ENCODE assay signal across 10 mouse cellular contexts in genomic region chr17:37044651-37045244, GRCm38 (mm10). TPM values are rescaled to one million over a fixed set of nuclear protein-coding genes. Genes with fewer than 3 reads are reported as not detected.
DNase-seq lines count a peak whose midpoint lies in the region; ATAC-seq and TF ChIP-seq lines count a peak whose summit lies in the region.
"Had no signal": no experiment of that assay in that cellular context is flagged by ENCODE, and none has a peak within 500 bp of the region (broad histone marks: within the 10 kb centered on the region; RNA-seq: fewer than 3 reads in every experiment).

No protein-coding gene starts in this region.

- DNase-seq in left cerebral cortex, adult 2 months (ENCODE audit: extremely low spot score in 1 of 2, low spot score in 2 of 2): no peak
- no peak for DNase-seq in left cerebral cortex, postnatal 14 days (ENCODE audit: low spot score in 2 of 2)
- no peak for DNase-seq in right cerebral cortex, adult 2 months (ENCODE audit: low spot score in 2 of 2)
- no peak for DNase-seq in ovary, postnatal 10 days (ENCODE audit: low spot score)
- DNase-seq in kidney, adult 2 months: no peak
- DNase-seq: adrenal gland, postnatal 14 days had no signal

- TF ChIP-seq CTCF in left cerebral cortex, adult 2 months (IDR thresholded peaks at IDR 0.05): no peak
- TF ChIP-seq CTCF in kidney, adult 2 months (conservative IDR thresholded peaks at IDR 0.05; ENCODE audit: insufficient read depth, insufficient read length, low read depth, low read length): no peak

- H3K9ac ChIP-seq in forebrain, embryonic 12.5 days: peak overlapping the region; percentile 96
- H3K9ac ChIP-seq in limb, embryonic 15.5 days: no peak overlapping the region
- peak overlapping the region; percentile 98 for H3K9ac ChIP-seq in neural tube, embryonic 15.5 days (replicated peaks)

- WGBS in forebrain, embryonic 12.5 days: 82% methylated on average over 7 of the region's 7 CpGs
- 57% methylated on average over 7 of the region's 7 CpGs for WGBS in limb, embryonic 15.5 days
- 73% methylated on average over 7 of the region's 7 CpGs for WGBS in neural tube, embryonic 15.5 days
- 67% methylated on average over 7 of the region's 7 CpGs for WGBS in kidney, adult 2 months

- H3K9me3 ChIP-seq in forebrain, embryonic 12.5 days: no peaks in the 10 kb centered on the region
- H3K9me3 ChIP-seq in limb, embryonic 15.5 days: no peaks in the 10 kb centered on the region
- H3K9me3 ChIP-seq in neural tube, embryonic 15.5 days (replicated peaks): no peaks in the 10 kb centered on the region

- H3K4me1 ChIP-seq in forebrain, embryonic 12.5 days: peaks cover 29% of the 10 kb centered on the region
- peaks cover 27% of the 10 kb centered on the region for H3K4me1 ChIP-seq in limb, embryonic 15.5 days
- H3K4me1 ChIP-seq in neural tube, embryonic 15.5 days: peaks cover 33% of the 10 kb centered on the region
- no peaks in the 10 kb centered on the region for H3K4me1 ChIP-seq in kidney, adult 2 months (ENCODE audit: control insufficient read depth, insufficient read depth, low read length)

- no peak for TF ChIP-seq POLR2A in kidney, adult 2 months (IDR thresholded peaks at IDR 0.05; ENCODE audit: low read depth, low read length)

- peak overlapping the region; percentile 88 for H3K4me2 ChIP-seq in forebrain, embryonic 12.5 days
- peak overlapping the region; percentile 94 for H3K4me2 ChIP-seq in limb, embryonic 15.5 days
- H3K4me2 ChIP-seq in neural tube, embryonic 15.5 days: peak overlapping the region; percentile 84

- H3K27ac ChIP-seq in left cerebral cortex, adult 2 months: peak overlapping the region; percentile 97
- H3K27ac ChIP-seq in forebrain, embryonic 12.5 days: peak overlapping the region; percentile 91
- peak overlapping the region; percentile 87; the same call in 1 of the 2 replicates for H3K27ac ChIP-seq in limb, embryonic 15.5 days
- peak overlapping the region; percentile 97 for H3K27ac ChIP-seq in neural tube, embryonic 15.5 days (replicated peaks)
- H3K27ac ChIP-seq in kidney, adult 2 months (ENCODE audit: insufficient read depth, low read depth, low read length): no peak overlapping the region

- peaks cover 12% of the 10 kb centered on the region for H3K27me3 ChIP-seq in forebrain, embryonic 12.5 days
- H3K27me3 ChIP-seq in limb, embryonic 15.5 days: peaks cover 4% of the 10 kb centered on the region
- H3K27me3 ChIP-seq in neural tube, embryonic 15.5 days (replicated peaks): no peaks in the 10 kb centered on the region
- no peaks in the 10 kb centered on the region for H3K27me3 ChIP-seq in kidney, adult 2 months (replicated peaks; ENCODE audit: control insufficient read depth, insufficient read depth, low read length)

- peak overlapping the region; percentile 83 for H3K4me3 ChIP-seq in left cerebral cortex, adult 2 months
- H3K4me3 ChIP-seq in forebrain, embryonic 12.5 days (replicated peaks): peak overlapping the region; percentile 86
- H3K4me3 ChIP-seq in limb, embryonic 15.5 days: peak overlapping the region; percentile 80; the same call in 1 of the 2 replicates
- peak overlapping the region; percentile 90 for H3K4me3 ChIP-seq in neural tube, embryonic 15.5 days (replicated peaks)
- H3K4me3 ChIP-seq in kidney, adult 2 months (ENCODE audit: insufficient read depth, low read depth, low read length): no peak overlapping the region

- no peak for ATAC-seq in forebrain, embryonic 12.5 days (ENCODE audit: low FRiP score)
- ATAC-seq in limb, embryonic 15.5 days (ENCODE audit: insufficient number of reproducible peaks, low FRiP score, low TSS enrichment, low read depth): no peak
- no peak for ATAC-seq in neural tube, embryonic 15.5 days (ENCODE audit: low FRiP score)

- H3K36me3 ChIP-seq in forebrain, embryonic 12.5 days (replicated peaks): no peaks in the 10 kb centered on the region
- H3K36me3 ChIP-seq in limb, embryonic 15.5 days: no peaks in the 10 kb centered on the region
- H3K36me3 ChIP-seq in neural tube, embryonic 15.5 days: no peaks in the 10 kb centered on the region
- H3K36me3 ChIP-seq in kidney, adult 2 months (ENCODE audit: control insufficient read depth, insufficient read depth, low read length): no peaks in the 10 kb centered on the region

- intact Hi-C loops in left cerebral cortex, adult 2 months (cut with DNase I): loop anchor here (2.0 to 10.0 kb wide), 2 partner anchors 16 to 770 kb away; partner anchors contain the start of gene Trim39
- intact Hi-C loops in left cerebral cortex, postnatal 14 days (cut with DNase I): loop anchor here (5.0 kb wide), 1 partner anchor 87 kb away; the partner anchor contains the start of genes Znrd1 and Znrd1as

RNA-seq across cellular contexts. Expression of gene Gabbr1, which starts 1.0 kb away (rescaled TPM):
- total RNA-seq in left cerebral cortex, adult 2 months (2021): 100 to 1,000 TPM; 687 to 720 TPM
- 100 to 1,000 TPM; 629 to 637 TPM for total RNA-seq in left cerebral cortex, postnatal 14 days (2021)
- 31.7 and 32.6 TPM in 2 replicates for polyA plus RNA-seq in forebrain, embryonic 12.5 days (2016; fragmentation: Nextera tagmentation; extraction: Ambion mirVana)
- 8.1 and 8.7 TPM in 2 replicates for polyA plus RNA-seq in limb, embryonic 15.5 days (2015; fragmentation: Nextera tagmentation; extraction: Ambion mirVana)
- polyA plus RNA-seq in neural tube, embryonic 15.5 days (2015; fragmentation: Nextera tagmentation; extraction: Ambion mirVana): 77.9 and 90.1 TPM in 2 replicates
- polyA plus RNA-seq in kidney, adult 2 months (2012; rRNA removed): 21.0 TPM in 2 replicates

RNA-seq across cellular contexts. Expression of gene Mog, which starts 21.6 kb away (rescaled TPM):
- 10 to 100 TPM; 29.1 to 29.2 TPM for total RNA-seq in left cerebral cortex, adult 2 months (2021)
- 10 to 100 TPM; 23.9 to 46.1 TPM for total RNA-seq in left cerebral cortex, postnatal 14 days (2021)
- polyA plus RNA-seq in forebrain, embryonic 12.5 days (2016; fragmentation: Nextera tagmentation; extraction: Ambion mirVana): 1.1 and 1.2 TPM in 2 replicates
- polyA plus RNA-seq in limb, embryonic 15.5 days (2015; fragmentation: Nextera tagmentation; extraction: Ambion mirVana): 0.14 TPM in 1 of 2 replicates, not detected in the other
- 1.5 and 2.0 TPM in 2 replicates for polyA plus RNA-seq in neural tube, embryonic 15.5 days (2015; fragmentation: Nextera tagmentation; extraction: Ambion mirVana)
- polyA plus RNA-seq in kidney, adult 2 months (2012; rRNA removed): not detected in 2 replicates
- total RNA-seq: adrenal gland, postnatal 14 days had no signal

RNA-seq across cellular contexts. Expression of gene Olfr90, which starts 43.6 kb away (rescaled TPM):
- total RNA-seq in left cerebral cortex, adult 2 months (2021): under 1 TPM in 1 of 2 experiments, not detected in 1; 0.12 TPM
- total RNA-seq in left cerebral cortex, postnatal 14 days (2021): under 1 TPM in 1 of 2 experiments, not detected in 1; 0.13 TPM
- polyA plus RNA-seq in forebrain, embryonic 12.5 days (2016; fragmentation: Nextera tagmentation; extraction: Ambion mirVana): 0.06 and 0.15 TPM in 2 replicates
- not detected in 2 replicates for polyA plus RNA-seq in limb, embryonic 15.5 days (2015; fragmentation: Nextera tagmentation; extraction: Ambion mirVana)
- polyA plus RNA-seq in neural tube, embryonic 15.5 days (2015; fragmentation: Nextera tagmentation; extraction: Ambion mirVana): 0.06 TPM in 1 of 2 replicates, not detected in the other
- not detected in 2 replicates for polyA plus RNA-seq in kidney, adult 2 months (2012; rRNA removed)
- total RNA-seq: adrenal gland, postnatal 14 days; layer of hippocampus, adult 18-20 months had no signal

RNA-seq across cellular contexts. Expression of gene Zfp57, which starts 43.8 kb away (rescaled TPM):
- 10 to 100 TPM; 16.7 to 17.8 TPM for total RNA-seq in left cerebral cortex, adult 2 months (2021)
- total RNA-seq in left cerebral cortex, postnatal 14 days (2021): 10 to 100 TPM; 25.9 to 27.9 TPM
- 193 and 197 TPM in 2 replicates for polyA plus RNA-seq in forebrain, embryonic 12.5 days (2016; fragmentation: Nextera tagmentation; extraction: Ambion mirVana)
- polyA plus RNA-seq in limb, embryonic 15.5 days (2015; fragmentation: Nextera tagmentation; extraction: Ambion mirVana): 64.4 and 72.9 TPM in 2 replicates
- 200 and 252 TPM in 2 replicates for polyA plus RNA-seq in neural tube, embryonic 15.5 days (2015; fragmentation: Nextera tagmentation; extraction: Ambion mirVana)
- 2.0 and 3.0 TPM in 2 replicates for polyA plus RNA-seq in kidney, adult 2 months (2012; rRNA removed)

RNA-seq across cellular contexts. Expression of gene Olfr91, which starts 53.3 kb away (rescaled TPM):
- not detected for total RNA-seq in left cerebral cortex, adult 2 months (2021)
- total RNA-seq in left cerebral cortex, postnatal 14 days (2021): not detected
- not detected in 2 replicates for polyA plus RNA-seq in forebrain, embryonic 12.5 days (2016; fragmentation: Nextera tagmentation; extraction: Ambion mirVana)
- not detected in 2 replicates for polyA plus RNA-seq in limb, embryonic 15.5 days (2015; fragmentation: Nextera tagmentation; extraction: Ambion mirVana)
- not detected in 2 replicates for polyA plus RNA-seq in neural tube, embryonic 15.5 days (2015; fragmentation: Nextera tagmentation; extraction: Ambion mirVana)
- not detected in 2 replicates for polyA plus RNA-seq in kidney, adult 2 months (2012; rRNA removed)
- total RNA-seq: adrenal gland, postnatal 14 days; layer of hippocampus, adult 18-20 months had no signal
